Mouse (Mus musculus) embryonic facial prominence, embryonic 13.5 days (tissue): ENCODE measurements around the gene Cer1. TPM values are rescaled to one million over a fixed set of nuclear protein-coding genes. Genes with fewer than 3 reads are reported as not detected.

Experiments used
- ATAC-seq: fragments of 200-750 bp; cut with Nextera tagmentation; 2 replicates; pipeline ENCODE4 v1.8.0; 2017; ENCODE audit warnings: low read depth; ENCODE audit not compliant: insufficient number of reproducible peaks, insufficient read depth, low FRiP score, low TSS enrichment
- H3K27ac ChIP-seq: fragments of 300-500 bp; sonication (generic); 2 replicates; pipeline ENCODE4 v1.5.1; 2015; ENCODE audit warnings: moderate library complexity, mild to moderate bottlenecking, inconsistent platforms
- H3K27me3 ChIP-seq: fragments of 300-500 bp; sonication (generic); 2 replicates; pipeline ENCODE4 v1.6.1; 2015; ENCODE audit warnings: mild to moderate bottlenecking, inconsistent platforms
- H3K36me3 ChIP-seq: fragments of 300-500 bp; sonication (generic); 2 replicates; pipeline ENCODE4 v1.6.1; 2015; ENCODE audit warnings: mild to moderate bottlenecking, inconsistent platforms
- H3K4me1 ChIP-seq: fragments of 300-500 bp; sonication (generic); 2 replicates; pipeline ENCODE4 v1.6.1; 2015; ENCODE audit warnings: inconsistent platforms
- H3K4me2 ChIP-seq: fragments of 300-500 bp; sonication (generic); 2 replicates; pipeline ENCODE4 v1.6.1; 2015; ENCODE audit warnings: moderate library complexity, mild to moderate bottlenecking, inconsistent platforms
- H3K4me3 ChIP-seq: fragments of 300-500 bp; sonication (generic); 2 replicates; pipeline ENCODE4 v1.5.1; 2015; ENCODE audit warnings: mild to moderate bottlenecking, inconsistent platforms
- H3K9ac ChIP-seq: fragments of 300-500 bp; sonication (generic); 2 replicates; pipeline ENCODE4 v1.6.1; 2015; ENCODE audit warnings: mild to moderate bottlenecking, inconsistent platforms
- H3K9me3 ChIP-seq: fragments of 300-500 bp; sonication (generic); 2 replicates; pipeline ENCODE4 v1.6.1; 2016; ENCODE audit warnings: inconsistent platforms
- WGBS: fragments of 180-500 bp; shearing (Covaris S2); methylation state at CpG from one replicate; pipeline ENCODE4 v1.1.7; 2015; ENCODE audit warnings: mixed read lengths; 5-methylcytosine and 5-hydroxymethylcytosine counted together
- polyA plus RNA-seq: library from polyadenylated mRNA; unstranded; fragments of >200 nt; fragmentation: Nextera tagmentation; extraction: Ambion mirVana; gene quantifications from 2 replicates; pipeline ENCODE4 v1.2.1, GENCODE M21; 2015

Cer1 gene
- polyA plus RNA-seq: 0.27 TPM in 1 of 2 replicates, not detected in the other

- H3K27ac ChIP-seq: peak within 1 kb of the TSS; percentile 34; the same call in 1 of the 2 replicates
- no peaks in the 10 kb centered on the region for H3K9me3 ChIP-seq
- H3K27me3 ChIP-seq: no peaks in the 10 kb centered on the region
- no peak within 1 kb of the TSS for H3K9ac ChIP-seq
- ATAC-seq: no peak
- H3K4me1 ChIP-seq: peaks cover 24% of the 10 kb centered on the region
- H3K4me3 ChIP-seq: no peak within 1 kb of the TSS
- 55% methylated on average over 18 of the region's 19 CpGs for WGBS
- no peak within 1 kb of the TSS for H3K4me2 ChIP-seq
- H3K36me3 ChIP-seq: no peaks in the 10 kb centered on the region
Observed at GRCm38 (mm10) chr4:82884636-82885534, at the start of gene Cer1. Gene Cer1 (minus strand): TSS chr4:82885148.

- no peak overlapping the region for H3K4me3 ChIP-seq
- H3K9me3 ChIP-seq: no peaks in the 10 kb centered on the region
- no peak overlapping the region for H3K9ac ChIP-seq
- H3K4me2 ChIP-seq: no peak overlapping the region
- H3K4me1 ChIP-seq: no peaks in the 10 kb centered on the region
- H3K27ac ChIP-seq: no peak overlapping the region
- no peaks in the 10 kb centered on the region for H3K27me3 ChIP-seq
- peaks cover 21% of the 10 kb centered on the region for H3K36me3 ChIP-seq
- ATAC-seq: no peak
- 34% methylated on average over 5 of the region's 5 CpGs for WGBS
Observed at GRCm38 (mm10) chr4:82934308-82934707, 49.4 kb upstream of the Cer1 start.

DNA sequence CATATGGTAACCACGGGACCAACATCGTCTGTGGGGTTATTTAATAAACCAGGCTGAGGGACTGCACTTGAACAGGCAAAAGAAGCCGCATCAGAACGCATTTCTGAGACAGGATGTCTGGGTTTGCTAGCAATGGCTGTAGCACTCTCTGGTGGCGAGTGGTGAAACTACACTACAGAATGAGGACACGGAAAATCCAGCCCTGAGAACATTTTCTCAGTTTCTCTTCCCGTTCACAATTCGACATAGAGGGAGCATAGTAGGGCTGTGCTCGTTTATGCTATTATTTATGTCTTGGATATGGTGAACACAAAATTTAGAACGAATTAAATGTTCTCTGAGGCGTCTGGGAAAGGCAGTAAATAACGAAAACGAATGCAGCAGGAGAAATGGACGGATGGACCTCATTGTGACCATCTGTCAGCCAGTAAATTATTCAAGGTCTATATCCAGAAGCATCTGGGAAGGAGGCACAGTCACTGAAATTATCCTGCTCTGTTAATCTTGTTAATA lies 48.8 kb upstream of the Cer1 start:
- Histone ChIP-seq H3K27me3 (no peaks in the 10 kb centered on the region), H3K36me3 (peaks cover 18% of the 10 kb centered on the region), H3K4me2 (peak overlapping the region; percentile 26), H3K9ac (no peak overlapping the region), H3K27ac (no peak overlapping the region), H3K4me1 (no peaks in the 10 kb centered on the region), H3K9me3 (no peaks in the 10 kb centered on the region), H3K4me3 (no peak overlapping the region)
- WGBS: 19% methylated on average over 14 of the region's 14 CpGs
- no peak for ATAC-seq

GRCm38 (mm10) chr4:82930079-82930478 lies 45.1 kb upstream of the Cer1 start:
- no peak overlapping the region for H3K4me2 ChIP-seq
- H3K27me3 ChIP-seq: no peaks in the 10 kb centered on the region
- no peak overlapping the region for H3K9ac ChIP-seq
- H3K4me1 ChIP-seq: no peaks in the 10 kb centered on the region
- no peak overlapping the region for H3K4me3 ChIP-seq
- H3K27ac ChIP-seq: no peak overlapping the region
- no peak for ATAC-seq
- 87% methylated on average over 5 of the region's 5 CpGs for WGBS
- H3K36me3 ChIP-seq: peaks cover 26% of the 10 kb centered on the region
- no peaks in the 10 kb centered on the region for H3K9me3 ChIP-seq

- WGBS: 75% methylated on average over 4 of the region's 4 CpGs
- no peaks in the 10 kb centered on the region for H3K27me3 ChIP-seq
Observed at GRCm38 (mm10) chr4:82921962-82922361, 37.0 kb upstream of the Cer1 start.

DNA sequence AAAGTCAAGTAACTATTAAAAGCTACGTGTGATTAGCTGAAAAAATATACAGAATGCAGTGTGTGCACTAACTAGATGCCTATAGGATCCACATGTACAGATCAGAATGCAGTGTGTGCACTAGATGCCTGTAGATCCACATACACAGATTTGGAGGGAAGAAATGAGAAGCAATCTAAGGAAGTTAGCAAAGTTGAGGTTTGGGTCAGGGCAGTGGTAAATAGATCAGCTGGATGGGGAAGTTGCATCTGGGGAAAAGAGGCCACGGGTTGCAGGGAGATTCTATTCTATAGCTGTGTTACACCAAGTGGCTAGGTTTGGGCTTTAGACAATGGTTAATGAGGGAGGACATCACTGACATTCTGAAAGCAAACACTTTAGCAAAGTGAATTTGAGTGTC lies 33.7 kb upstream of the Cer1 start:
- no peak for ATAC-seq
- Histone ChIP-seq H3K9me3 (no peaks in the 10 kb centered on the region), H3K4me1 (peaks cover 9% of the 10 kb centered on the region), H3K27me3 (no peaks in the 10 kb centered on the region), H3K36me3 (peaks cover 29% of the 10 kb centered on the region), H3K4me3 (no peak overlapping the region), H3K27ac (no peak overlapping the region), H3K9ac (no peak overlapping the region), H3K4me2 (no peak overlapping the region)
- 71% methylated on average over 2 of the region's 2 CpGs for WGBS

More at GRCm38 (mm10) chr4:82921962-82922361, 37.0 kb upstream of the Cer1 start:
- no peak overlapping the region for H3K4me3 ChIP-seq
- no peak for ATAC-seq
- H3K27ac ChIP-seq: no peak overlapping the region
- no peak overlapping the region for H3K4me2 ChIP-seq
- no peaks in the 10 kb centered on the region for H3K9me3 ChIP-seq
- no peak overlapping the region for H3K9ac ChIP-seq
- H3K4me1 ChIP-seq: no peaks in the 10 kb centered on the region
- peaks cover 27% of the 10 kb centered on the region for H3K36me3 ChIP-seq

- H3K27ac ChIP-seq: no peak overlapping the region
- H3K4me1 ChIP-seq: peaks cover 9% of the 10 kb centered on the region
- H3K27me3 ChIP-seq: no peaks in the 10 kb centered on the region
- no peaks in the 10 kb centered on the region for H3K9me3 ChIP-seq
- peaks cover 35% of the 10 kb centered on the region for H3K36me3 ChIP-seq
- H3K4me2 ChIP-seq: no peak overlapping the region
- no peak overlapping the region for H3K9ac ChIP-seq
- no peak for ATAC-seq
- WGBS: 69% methylated on average over 5 of the region's 5 CpGs
- no peak overlapping the region for H3K4me3 ChIP-seq
Observed at GRCm38 (mm10) chr4:82916678-82917050, 31.7 kb upstream of the Cer1 start.

GRCm38 (mm10) chr4:82916003-82916677 lies 31.2 kb upstream of the Cer1 start:
- Histone ChIP-seq H3K4me2 (no peak overlapping the region), H3K36me3 (peaks cover 35% of the 10 kb centered on the region), H3K9me3 (no peaks in the 10 kb centered on the region), H3K27ac (peak overlapping the region; percentile 39; the same call in 1 of the 2 replicates), H3K27me3 (no peaks in the 10 kb centered on the region), H3K4me3 (no peak overlapping the region), H3K9ac (no peak overlapping the region), H3K4me1 (peaks cover 9% of the 10 kb centered on the region)
- WGBS: 58% methylated on average over 14 of the region's 14 CpGs
- no peak for ATAC-seq

DNA sequence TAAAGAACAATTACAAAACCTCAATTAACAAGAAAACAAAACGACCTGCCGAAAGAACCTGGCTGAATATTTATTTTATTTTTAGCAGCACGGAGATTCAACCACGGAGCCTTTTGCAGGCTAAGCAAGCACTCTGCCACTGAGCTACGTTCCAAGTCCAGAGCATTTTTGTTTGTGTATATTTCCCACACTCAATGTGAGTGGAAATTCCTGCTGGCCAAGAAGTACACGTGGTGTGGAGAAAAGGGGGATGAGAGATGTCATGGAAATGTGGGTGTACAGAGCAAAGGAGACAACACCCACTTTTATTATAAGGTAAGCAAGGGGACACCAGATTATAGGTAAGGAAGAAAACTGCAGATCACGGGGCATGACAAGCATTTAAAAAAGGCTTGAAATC lies 30.6 kb upstream of the Cer1 start:
- peak overlapping the region; percentile 39; the same call in 1 of the 2 replicates for H3K27ac ChIP-seq
- H3K4me2 ChIP-seq: no peak overlapping the region
- H3K27me3 ChIP-seq: no peaks in the 10 kb centered on the region
- 74% methylated on average over 7 of the region's 7 CpGs for WGBS
- H3K9ac ChIP-seq: no peak overlapping the region
- H3K4me1 ChIP-seq: peaks cover 9% of the 10 kb centered on the region
- H3K9me3 ChIP-seq: no peaks in the 10 kb centered on the region
- no peak overlapping the region for H3K4me3 ChIP-seq
- H3K36me3 ChIP-seq: peaks cover 35% of the 10 kb centered on the region
- ATAC-seq: no peak

GRCm38 (mm10) chr4:82914601-82915143 lies 29.7 kb upstream of the Cer1 start:
- no peaks in the 10 kb centered on the region for H3K27me3 ChIP-seq

GRCm38 (mm10) chr4:82895227-82895626 lies 10.3 kb upstream of the Cer1 start:
- 89% methylated on average over 10 of the region's 10 CpGs for WGBS

More at GRCm38 (mm10) chr4:82914601-82915143, 29.7 kb upstream of the Cer1 start:
- Histone ChIP-seq H3K4me2 (no peak overlapping the region), H3K9me3 (no peaks in the 10 kb centered on the region), H3K9ac (no peak overlapping the region), H3K4me1 (peaks cover 9% of the 10 kb centered on the region), H3K36me3 (peaks cover 35% of the 10 kb centered on the region), H3K27ac (no peak overlapping the region), H3K4me3 (no peak overlapping the region)
- no peak for ATAC-seq
- WGBS: 76% methylated on average over 11 of the region's 11 CpGs

More at GRCm38 (mm10) chr4:82895227-82895626, 10.3 kb upstream of the Cer1 start:
- no peaks in the 10 kb centered on the region for H3K27me3 ChIP-seq
- no peaks in the 10 kb centered on the region for H3K9me3 ChIP-seq
- H3K4me2 ChIP-seq: no peak overlapping the region
- no peak overlapping the region for H3K4me3 ChIP-seq
- H3K9ac ChIP-seq: no peak overlapping the region
- no peak for ATAC-seq
- H3K36me3 ChIP-seq: peaks cover 20% of the 10 kb centered on the region
- H3K4me1 ChIP-seq: peaks cover 19% of the 10 kb centered on the region
- H3K27ac ChIP-seq: no peak overlapping the region
